Mouse (Mus musculus) pancreas, adult 10 weeks (tissue): ENCODE data around the gene Soat2. TPM values are rescaled to one million over a fixed set of nuclear protein-coding genes. Genes with fewer than 3 reads are reported as not detected.

ENCODE experiments used
- polyA plus RNA-seq: library from polyadenylated mRNA; stranded (reverse); fragments of 350-450 nt; fragmentation: Illumina TruSeq; extraction: RNeasy Lipid Tissue Mini Kit (QIAGEN cat#74804); gene quantifications from one replicate; pipeline ENCODE4 v1.2.3, GENCODE M21; 2015; ENCODE audit warnings: low read depth, low replicate concordance; ENCODE audit not compliant: insufficient read depth

Gene Soat2
- 0.98 TPM for polyA plus RNA-seq

DNA sequence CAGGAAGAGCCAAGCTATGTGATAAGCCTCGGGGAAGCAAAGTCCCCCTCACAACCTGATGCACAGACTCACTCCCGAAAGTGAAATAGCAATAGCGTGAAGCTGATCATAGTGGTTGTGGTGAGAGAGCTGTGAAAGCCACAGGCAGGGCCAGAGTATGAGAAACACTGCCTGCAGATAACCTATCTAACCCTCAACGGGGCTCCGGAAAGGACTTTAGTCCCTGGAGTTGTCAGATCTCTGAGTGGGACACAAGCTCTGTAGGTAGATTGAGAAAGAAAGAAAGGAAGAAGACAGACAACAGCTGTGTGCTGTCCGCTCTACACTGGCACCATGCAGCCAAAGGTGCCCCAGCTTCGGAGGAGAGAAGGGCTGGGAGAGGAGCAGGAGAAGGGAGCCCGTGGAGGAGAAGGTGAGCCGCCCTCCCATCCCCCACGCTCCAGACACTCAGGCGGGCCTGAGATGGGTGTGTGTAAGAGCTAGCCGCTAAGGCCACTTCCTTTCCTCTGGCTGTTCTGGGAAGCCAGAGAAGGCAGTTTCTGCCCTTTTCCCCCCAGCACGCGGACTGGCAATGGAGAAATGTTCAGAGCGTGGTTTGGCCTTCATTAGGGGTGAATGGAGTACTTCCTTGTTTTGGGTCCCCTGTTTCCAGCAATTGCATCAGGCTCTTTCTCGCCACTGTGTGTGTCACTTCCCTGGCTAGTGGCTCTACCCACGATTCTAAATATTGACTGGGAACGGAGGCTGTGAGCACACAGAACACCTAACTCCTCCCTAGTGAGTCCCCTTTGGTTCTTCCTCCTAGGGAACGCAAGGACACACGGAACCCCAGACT is at the start of gene Soat2:
Soat2 (plus strand) TSS at position 226 of the 835 bp plus-strand sequence.

DNA sequence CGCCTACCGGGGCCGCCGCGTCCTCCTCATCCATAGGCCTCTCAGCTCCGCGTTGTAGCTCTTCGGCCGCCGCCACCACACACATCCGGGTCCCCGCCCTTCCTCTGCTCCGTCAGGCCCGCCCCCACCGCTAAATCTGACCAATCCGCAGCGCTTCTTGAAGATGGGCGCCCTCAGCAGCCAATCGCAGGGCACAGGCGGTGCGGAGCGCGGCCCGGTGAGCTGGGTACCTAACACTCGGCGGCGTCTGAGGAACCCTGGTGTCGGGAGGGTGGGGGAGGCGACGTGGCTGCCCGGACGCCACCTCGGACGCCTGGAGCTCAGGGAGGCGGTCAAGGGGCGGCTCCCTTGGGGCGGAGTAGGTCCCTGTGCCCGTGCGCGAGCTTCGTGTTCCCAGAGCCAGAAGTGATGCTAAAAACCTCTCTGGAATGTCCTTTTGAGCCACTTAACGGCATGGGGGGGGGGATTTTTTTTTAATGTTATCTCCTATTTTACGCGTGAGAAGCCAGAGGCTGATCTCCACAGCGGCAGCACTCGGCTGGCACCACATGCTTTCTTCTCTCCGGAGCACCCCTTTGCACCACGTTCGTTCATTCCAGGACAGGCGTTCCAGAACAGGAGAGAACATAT is 14.1 kb upstream of the Soat2 start, which contains the start of gene Spryd3:
Spryd3 (minus strand) TSS at position 106 of the 630 bp plus-strand sequence.

DNA sequence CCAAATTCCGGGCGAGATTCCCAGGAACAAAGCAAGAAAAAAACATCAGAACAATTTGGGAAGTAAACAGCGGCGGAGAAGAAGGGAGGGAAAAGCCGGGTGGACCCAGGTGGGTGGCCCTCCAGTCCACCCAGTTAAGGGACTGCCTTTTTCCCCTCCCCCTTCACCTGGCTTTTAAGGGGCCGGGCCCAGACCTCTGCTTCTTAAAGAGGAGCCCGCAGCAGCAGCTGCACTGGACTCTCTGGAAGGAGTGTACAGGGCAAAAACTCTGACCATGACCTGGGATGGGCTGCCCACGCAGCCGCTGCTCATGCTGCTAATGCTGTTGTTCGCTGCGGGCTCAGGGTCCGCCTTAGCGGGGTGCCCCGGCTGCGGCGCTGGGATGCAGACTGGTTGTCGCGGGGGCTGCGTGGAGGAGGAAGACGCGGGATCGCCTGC is 6.0 kb upstream of the Soat2 start, which contains the start of gene Igfbp6:
Igfbp6 (plus strand) TSS at position 89 of the 438 bp plus-strand sequence.

DNA sequence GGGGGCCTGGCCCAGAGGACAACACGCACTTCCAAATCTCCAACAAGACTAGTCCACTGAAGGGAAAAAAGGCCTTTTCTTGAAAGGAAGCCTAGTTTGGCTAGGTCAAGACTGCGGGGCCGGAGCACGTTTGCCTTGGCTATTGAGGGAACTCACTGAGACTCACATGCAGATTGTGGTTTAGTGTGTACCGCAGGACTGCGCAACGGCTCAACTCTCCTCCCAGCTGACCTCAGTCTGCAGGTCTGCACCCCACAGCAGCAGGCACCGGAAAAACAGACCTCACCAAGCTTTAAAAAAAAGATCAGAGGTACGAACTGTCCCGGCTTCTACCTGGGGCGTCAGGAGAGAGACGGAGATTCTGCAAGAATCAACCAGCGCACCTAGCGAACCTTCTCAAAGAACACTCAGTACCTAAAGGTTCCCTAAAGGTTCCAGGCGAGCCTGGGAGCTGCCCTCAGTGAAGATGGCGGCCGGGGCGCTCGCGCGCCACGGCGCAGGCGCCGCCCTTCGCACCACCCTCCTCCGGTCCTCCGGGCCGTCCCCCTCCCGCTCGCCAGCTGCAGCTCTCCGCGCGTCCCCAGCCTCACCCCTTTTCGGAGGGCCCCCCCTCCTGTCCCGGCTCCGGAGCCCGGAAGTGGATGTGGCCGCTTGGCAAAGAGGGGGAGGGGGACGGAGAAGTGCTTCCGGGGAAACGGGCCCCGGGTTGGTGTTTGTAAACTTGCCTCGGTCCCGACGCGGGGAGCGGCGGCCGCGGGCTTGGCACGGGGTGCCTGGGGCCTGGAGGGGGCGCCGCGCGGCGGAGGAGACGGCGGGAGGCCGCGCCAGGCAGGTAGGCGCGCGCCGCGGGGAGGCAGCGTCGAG is 52.9 kb downstream of the Soat2 start, which contains the start of gene Zfp740:
Zfp740 (plus strand) TSS at position 279 of the 864 bp plus-strand sequence.

DNA sequence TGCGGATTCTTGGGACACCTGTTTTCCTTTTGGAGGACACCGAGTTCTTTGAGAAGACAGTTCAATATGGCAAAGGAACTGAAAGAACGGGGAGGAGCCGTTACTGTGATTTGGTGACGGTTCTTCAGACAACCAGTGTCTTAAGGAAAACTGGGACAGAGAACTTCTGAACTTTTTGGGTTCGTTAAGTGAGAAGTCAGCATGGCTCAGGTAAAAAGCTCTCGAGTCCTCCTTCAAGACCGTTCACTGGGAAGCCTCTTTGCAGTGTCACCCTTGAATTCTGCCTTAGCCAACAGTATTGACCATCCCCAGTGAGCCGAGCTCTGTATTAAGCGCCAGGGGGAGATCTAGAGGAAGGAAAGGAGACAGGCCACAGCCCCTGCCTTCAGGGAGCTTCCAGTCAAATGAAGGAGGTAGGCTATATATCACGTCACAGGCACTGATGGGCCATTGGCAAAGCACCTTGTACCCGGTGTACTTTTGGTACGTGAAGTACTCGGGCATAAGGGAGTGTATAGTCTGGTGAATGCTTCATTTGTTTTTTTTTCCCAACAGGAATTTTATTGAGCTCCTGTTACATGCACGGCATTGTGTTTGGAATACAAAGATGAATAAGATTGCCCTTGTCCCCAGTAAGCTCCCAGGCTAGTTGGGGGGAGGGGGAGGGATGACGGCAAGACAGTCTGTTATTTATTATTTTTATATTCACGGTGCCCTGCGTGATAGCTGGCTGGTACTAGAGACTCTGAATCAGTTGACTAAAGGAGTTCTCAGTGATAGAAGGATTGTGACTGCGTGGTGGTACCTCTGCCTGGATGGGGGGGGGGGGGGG is 54.6 kb downstream of the Soat2 start, which contains the start of gene Csad:
Csad (minus strand) TSS at position 51 of the 832 bp plus-strand sequence.

Other genes starting within 250 kb of the Soat2 start
- gene Krt4, start 225.8 kb upstream of the Soat2 start, polyA plus RNA-seq: not detected
- not detected for gene Krt79, start 210.2 kb upstream of the Soat2 start, polyA plus RNA-seq
- gene Krt78, start 196.2 kb upstream of the Soat2 start, polyA plus RNA-seq: not detected
- 48.8 TPM for gene Krt8, start 146.0 kb upstream of the Soat2 start, polyA plus RNA-seq
- gene Krt18, start 122.3 kb upstream of the Soat2 start, polyA plus RNA-seq: 66.9 TPM
- 35.5 TPM for gene Eif4b, start 76.8 kb upstream of the Soat2 start, polyA plus RNA-seq
- 62.5 TPM for gene Tns2, start 50.1 kb upstream of the Soat2 start, polyA plus RNA-seq
- 11.0 TPM for gene Spryd3, start 14.3 kb upstream of the Soat2 start, polyA plus RNA-seq
- gene Igfbp6, start 6.2 kb upstream of the Soat2 start, polyA plus RNA-seq: 136 TPM
- 19.2 TPM for gene Zfp740, start 52.7 kb downstream of the Soat2 start, polyA plus RNA-seq
- gene Csad, start 54.2 kb downstream of the Soat2 start, polyA plus RNA-seq: 14.2 TPM
- 2.8 TPM for gene Itgb7, start 81.4 kb downstream of the Soat2 start, polyA plus RNA-seq
- gene Rarg, start 107.0 kb downstream of the Soat2 start, polyA plus RNA-seq: 13.8 TPM
- gene Gm9918, start 120.0 kb downstream of the Soat2 start, polyA plus RNA-seq: not detected
- gene Mfsd5, start 128.9 kb downstream of the Soat2 start, polyA plus RNA-seq: 8.9 TPM
- gene Espl1, start 145.7 kb downstream of the Soat2 start, polyA plus RNA-seq: 1.5 TPM
- 82.8 TPM for gene Pfdn5, start 175.6 kb downstream of the Soat2 start, polyA plus RNA-seq
- 24.2 TPM for gene Myg1, start 181.2 kb downstream of the Soat2 start, polyA plus RNA-seq
- gene Aaas, start 200.2 kb downstream of the Soat2 start, polyA plus RNA-seq: 18.0 TPM
- gene Sp7, start 216.7 kb downstream of the Soat2 start, polyA plus RNA-seq: 0.26 TPM